Mouse (Mus musculus): ENCODE data around the gene Slc38a8. TPM values are rescaled to one million over a fixed set of nuclear protein-coding genes. Genes with fewer than 3 reads are reported as not detected.

The Slc38a8 gene
- under 1 TPM in 1 of 2 experiments, not detected in 1; 0.41 TPM for total RNA-seq (2021)
- long read RNA-seq, experiment 1: 0 reads
- long read RNA-seq, experiment 2: 0 reads

GRCm38 (mm10) chr8:119501598-119501997 lies at the start of gene Slc38a8:
Gene Slc38a8 (minus strand): TSS chr8:119501698.
- DNase-seq (ENCODE audit: low spot score in 2 of 2): no peak
- TF ChIP-seq CTCF (conservative IDR thresholded peaks at IDR 0.05): no peak
- no peak within 1 kb of the TSS for H3K27ac ChIP-seq

DNA sequence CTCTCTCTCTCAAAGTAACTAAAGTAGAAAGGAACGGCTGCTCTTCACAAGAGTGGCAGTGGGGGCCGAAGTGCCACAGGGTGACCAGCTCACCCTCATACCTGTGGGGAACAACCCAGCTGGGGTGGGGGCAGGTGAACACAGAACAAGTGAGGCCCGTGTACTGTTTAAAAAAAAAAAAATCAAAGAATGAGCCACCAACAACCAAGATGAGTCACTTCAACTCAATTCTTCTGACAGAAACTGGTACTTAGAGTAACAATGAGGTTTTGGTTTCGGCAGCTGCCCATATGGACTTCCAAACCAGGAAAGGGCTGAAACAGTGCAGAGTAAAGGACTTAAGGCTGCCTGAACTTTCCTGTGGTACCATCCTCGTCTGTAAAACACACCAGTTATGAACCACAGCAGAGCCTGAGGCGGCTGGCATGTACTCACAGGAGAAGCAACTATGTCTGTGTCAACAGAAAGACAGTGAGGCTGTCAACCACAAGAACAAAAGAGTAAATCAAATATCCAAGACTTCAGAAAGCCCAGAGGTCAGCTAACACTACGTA lies 47.1 kb upstream of the Slc38a8 start:
- DNase-seq (ENCODE audit: low spot score in 2 of 2): no peak
- TF ChIP-seq CTCF (conservative IDR thresholded peaks at IDR 0.05): no peak
- no peak overlapping the region for H3K4me3 ChIP-seq
- H3K27ac ChIP-seq: no peak overlapping the region

More at GRCm38 (mm10) chr8:119501598-119501997, at the start of gene Slc38a8:
- H3K4me3 ChIP-seq: no peak within 1 kb of the TSS

GRCm38 (mm10) chr8:119547019-119547691 lies 45.7 kb upstream of the Slc38a8 start:
- no peak overlapping the region for H3K27ac ChIP-seq
- no peak for TF ChIP-seq CTCF (conservative IDR thresholded peaks at IDR 0.05)
- no peak for DNase-seq (ENCODE audit: low spot score in 2 of 2)
- no peak overlapping the region for H3K4me3 ChIP-seq

- Histone ChIP-seq H3K4me3 (no peak overlapping the region), H3K27ac (no peak overlapping the region)
- DNase-seq (ENCODE audit: low spot score in 2 of 2): no peak
- TF ChIP-seq CTCF (conservative IDR thresholded peaks at IDR 0.05): no peak
Measured at GRCm38 (mm10) chr8:119545791-119546190, 44.3 kb upstream of the Slc38a8 start.

- no peak overlapping the region for H3K27ac ChIP-seq
- no peak for DNase-seq (ENCODE audit: low spot score in 2 of 2)
- no peak overlapping the region for H3K4me3 ChIP-seq
- no peak for TF ChIP-seq CTCF (conservative IDR thresholded peaks at IDR 0.05)
Measured at GRCm38 (mm10) chr8:119545180-119545579, 43.7 kb upstream of the Slc38a8 start.

- no peak for DNase-seq (ENCODE audit: low spot score in 2 of 2)
- Histone ChIP-seq H3K4me3 (no peak overlapping the region), H3K27ac (no peak overlapping the region)
- TF ChIP-seq CTCF (conservative IDR thresholded peaks at IDR 0.05): no peak
Measured at GRCm38 (mm10) chr8:119544606-119545005, 43.1 kb upstream of the Slc38a8 start.

- Histone ChIP-seq H3K4me3 (no peak overlapping the region), H3K27ac (peak overlapping the region; percentile 59; the same call in 1 of the 2 replicates)
- DNase-seq (ENCODE audit: low spot score in 2 of 2): peak; percentile 74 to 83
- TF ChIP-seq CTCF (conservative IDR thresholded peaks at IDR 0.05): no peak
Measured at GRCm38 (mm10) chr8:119531973-119532372, 30.5 kb upstream of the Slc38a8 start.

- no peak for TF ChIP-seq CTCF (conservative IDR thresholded peaks at IDR 0.05)
- no peak overlapping the region for H3K27ac ChIP-seq
- DNase-seq (ENCODE audit: low spot score in 2 of 2): no peak
- no peak overlapping the region for H3K4me3 ChIP-seq
Measured at GRCm38 (mm10) chr8:119531397-119531796, 29.9 kb upstream of the Slc38a8 start.

GRCm38 (mm10) chr8:119530937-119531336 lies 29.4 kb upstream of the Slc38a8 start:
- no peak for DNase-seq (ENCODE audit: low spot score in 2 of 2)
- Histone ChIP-seq H3K27ac (no peak overlapping the region), H3K4me3 (no peak overlapping the region)
- no peak for TF ChIP-seq CTCF (conservative IDR thresholded peaks at IDR 0.05)

DNA sequence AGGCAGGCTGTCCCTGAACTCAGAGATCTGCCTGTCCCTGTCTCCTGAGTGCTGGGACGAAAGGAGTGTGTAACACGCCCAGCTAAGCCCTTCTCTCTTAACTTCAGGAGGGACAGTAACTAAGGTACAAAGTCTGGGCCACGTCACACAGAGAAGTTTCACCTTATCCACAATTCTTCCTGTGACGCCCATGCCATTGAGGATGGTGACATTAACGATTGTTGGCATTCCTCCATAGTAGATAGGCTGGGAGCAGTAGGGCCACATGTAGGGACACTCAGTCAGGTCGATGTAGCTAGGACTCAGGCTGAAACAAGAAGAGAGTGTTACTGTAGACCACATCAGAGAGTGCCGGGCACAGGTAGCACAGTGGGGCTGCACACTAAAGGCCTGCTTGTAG lies 27.3 kb upstream of the Slc38a8 start:
- H3K4me3 ChIP-seq: no peak overlapping the region
- no peak for DNase-seq (ENCODE audit: low spot score in 2 of 2)
- no peak for TF ChIP-seq CTCF (conservative IDR thresholded peaks at IDR 0.05)
- no peak overlapping the region for H3K27ac ChIP-seq

- Histone ChIP-seq H3K27ac (no peak overlapping the region), H3K4me3 (no peak overlapping the region)
- DNase-seq (ENCODE audit: low spot score in 2 of 2): no peak
- TF ChIP-seq CTCF (conservative IDR thresholded peaks at IDR 0.05): peak; percentile 61
Measured at GRCm38 (mm10) chr8:119520102-119520501, 18.6 kb upstream of the Slc38a8 start.

- H3K27ac ChIP-seq: no peak overlapping the region
- TF ChIP-seq CTCF (conservative IDR thresholded peaks at IDR 0.05): no peak
- H3K4me3 ChIP-seq: no peak overlapping the region
- DNase-seq (ENCODE audit: low spot score in 2 of 2): no peak
Measured at GRCm38 (mm10) chr8:119516674-119517073, 15.2 kb upstream of the Slc38a8 start.

GRCm38 (mm10) chr8:119515767-119516166 lies 14.3 kb upstream of the Slc38a8 start:
- TF ChIP-seq CTCF (conservative IDR thresholded peaks at IDR 0.05): no peak
- DNase-seq (ENCODE audit: low spot score in 2 of 2): no peak
- Histone ChIP-seq H3K27ac (no peak overlapping the region), H3K4me3 (no peak overlapping the region)

GRCm38 (mm10) chr8:119514940-119515339 lies 13.4 kb upstream of the Slc38a8 start:
- no peak for TF ChIP-seq CTCF (conservative IDR thresholded peaks at IDR 0.05)
- no peak overlapping the region for H3K4me3 ChIP-seq
- no peak for DNase-seq (ENCODE audit: low spot score in 2 of 2)
- no peak overlapping the region for H3K27ac ChIP-seq

Data from layer of hippocampus, adult 2 months (tissue).